Mouse (Mus musculus) thymus, adult 2 months (tissue): ENCODE results near the gene Gm13289. TPM values are rescaled to one million over a fixed set of nuclear protein-coding genes. Genes with fewer than 3 reads are reported as not detected.
"Not testable (repeated sequence)": the region's sequence is repeated elsewhere in the genome, so short reads cannot be mapped to it uniquely, and the experiment has no call there.

Experiments
- DNase-seq: peaks from one replicate; pipeline ENCODE4 v3.0.0; 2021
- H3K27ac ChIP-seq: fragments of 200-500 bp; 2 replicates; pipeline ENCODE4 v1.5.1; 2012; ENCODE audit warnings: low read length, control low read depth; ENCODE audit not compliant: control insufficient read depth, insufficient read depth
- H3K27me3 ChIP-seq: fragments of 200-500 bp; 2 replicates; pipeline ENCODE4 v1.6.1; 2012; ENCODE audit warnings: mild to moderate bottlenecking, low read length, moderate library complexity, mixed read lengths; ENCODE audit not compliant: control insufficient read depth, insufficient read depth
- H3K36me3 ChIP-seq: fragments of 200-500 bp; 2 replicates; pipeline ENCODE4 v1.6.1; 2012; ENCODE audit warnings: mild to moderate bottlenecking, low read length, moderate library complexity; ENCODE audit not compliant: control insufficient read depth, insufficient read depth
- H3K4me1 ChIP-seq: fragments of 200-500 bp; replicated peaks from 2 replicates; pipeline ENCODE4 v1.6.1; 2012; ENCODE audit warnings: low read length; ENCODE audit not compliant: control insufficient read depth, insufficient read depth
- H3K4me3 ChIP-seq: fragments of 200-500 bp; 2 replicates; pipeline ENCODE4 v1.5.1; 2012; ENCODE audit warnings: mild to moderate bottlenecking, low read length, control low read depth, moderate library complexity; ENCODE audit not compliant: control insufficient read depth, insufficient read depth
- CTCF ChIP-seq: fragments of 200-500 bp; IDR thresholded peaks from 2 replicates; pipeline ENCODE4 v1.5.1; 2012; ENCODE audit warnings: mild to moderate bottlenecking, control low read depth, low read length, moderate library complexity, borderline replicate concordance; ENCODE audit not compliant: control insufficient read depth, poor library complexity, insufficient read depth; ENCODE audit errors: extremely low read depth
- POLR2A ChIP-seq: fragments of 200-500 bp; IDR thresholded peaks from 2 replicates; pipeline ENCODE4 v1.6.1; 2012; ENCODE audit warnings: mild to moderate bottlenecking, low read length, control low read depth, moderate library complexity; ENCODE audit not compliant: control insufficient read depth, poor library complexity, insufficient read depth; ENCODE audit errors: extremely low read depth
- WGBS: fragments of 180-500 bp; shearing (Covaris S2); methylation state at CpG from one replicate; pipeline ENCODE4 v1.1.7; 2018; 5-methylcytosine and 5-hydroxymethylcytosine counted together
- polyA plus RNA-seq: library from polyadenylated mRNA; depleted of rRNA; stranded (reverse); fragments of >200 nt; gene quantifications from 2 replicates; pipeline ENCODE4 v1.2.3, GENCODE M21; 2012; rRNA removed

Gene Gm13289
- not detected in 2 replicates for polyA plus RNA-seq

GRCm38 (mm10) chr4:88776622-88777021, at the start of gene Gm13289:
Gene Gm13289, plus strand, starts transcription at chr4:88776922.
- WGBS, result no CpG with 5 or more reads among the region's 29 CpGs
- DNase-seq, H3K36me3 ChIP-seq, H3K4me3 ChIP-seq, H3K27ac ChIP-seq, H3K4me1 ChIP-seq, H3K27me3 ChIP-seq: not testable (repeated sequence)

GRCm38 (mm10) chr4:88727324-88727723, 49.4 kb upstream of the Gm13289 start:
- TF ChIP-seq CTCF (no peak), POLR2A (no peak)
- Histone ChIP-seq H3K36me3 (no peaks in the 10 kb centered on the region), H3K27ac (no peak overlapping the region), H3K4me1 (no peaks in the 10 kb centered on the region), H3K27me3 (no peaks in the 10 kb centered on the region), H3K4me3 (no peak overlapping the region)
- DNase-seq, result peak; percentile 59
- WGBS, result 0% methylated on average over 1 of the region's 1 CpGs

- WGBS, result 5% methylated on average over 2 of the region's 2 CpGs
- H3K4me3 ChIP-seq, result no peak overlapping the region
- peak; percentile 78 for DNase-seq
These were observed 38.2 kb upstream of the Gm13289 start for GRCm38 (mm10) chr4:88738480-88738879.

GRCm38 (mm10) chr4:88739036-88739435, 37.7 kb upstream of the Gm13289 start:
- H3K36me3 ChIP-seq, result no peaks in the 10 kb centered on the region
- H3K27ac ChIP-seq, result no peak overlapping the region
- no peak overlapping the region for H3K4me3 ChIP-seq
- 89% methylated on average over 6 of the region's 6 CpGs for WGBS
- no peak for DNase-seq
- TF ChIP-seq POLR2A (no peak), CTCF (no peak)
- H3K4me1 ChIP-seq, result peaks cover 4% of the 10 kb centered on the region
- H3K27me3 ChIP-seq, result no peaks in the 10 kb centered on the region

More at GRCm38 (mm10) chr4:88738480-88738879, 38.2 kb upstream of the Gm13289 start:
- H3K27ac ChIP-seq, result no peak overlapping the region
- no peaks in the 10 kb centered on the region for H3K27me3 ChIP-seq
- TF ChIP-seq POLR2A (no peak), CTCF (no peak; the same call in 1 of the 2 replicates)
- H3K4me1 ChIP-seq, result peaks cover 4% of the 10 kb centered on the region
- H3K36me3 ChIP-seq, result no peaks in the 10 kb centered on the region

- DNase-seq, result no peak
- no peak overlapping the region for H3K27ac ChIP-seq
- TF ChIP-seq POLR2A, result no peak
- no peak for TF ChIP-seq CTCF
- H3K36me3 ChIP-seq, result no peaks in the 10 kb centered on the region
- peaks cover 4% of the 10 kb centered on the region for H3K4me1 ChIP-seq
- WGBS, result 23% methylated on average over 4 of the region's 4 CpGs
- H3K27me3 ChIP-seq, result no peaks in the 10 kb centered on the region
- H3K4me3 ChIP-seq, result no peak overlapping the region
These were observed 35.3 kb upstream of the Gm13289 start for GRCm38 (mm10) chr4:88741426-88741825.

- Histone ChIP-seq H3K27ac (no peak overlapping the region; the same call in 1 of the 2 replicates), H3K4me3 (no peak overlapping the region), H3K27me3 (no peaks in the 10 kb centered on the region), H3K4me1 (peaks cover 4% of the 10 kb centered on the region), H3K36me3 (no peaks in the 10 kb centered on the region)
- no peak for TF ChIP-seq POLR2A
- TF ChIP-seq CTCF, result no peak
- WGBS, result 8% methylated on average over 7 of the region's 7 CpGs
- no peak for DNase-seq
These were observed 33.9 kb upstream of the Gm13289 start for GRCm38 (mm10) chr4:88742771-88743371.

- Histone ChIP-seq H3K27ac (no peak overlapping the region), H3K27me3 (no peaks in the 10 kb centered on the region), H3K36me3 (no peaks in the 10 kb centered on the region), H3K4me1 (peaks cover 4% of the 10 kb centered on the region), H3K4me3 (no peak overlapping the region)
- TF ChIP-seq CTCF, result no peak
- WGBS, result 86% methylated on average over 3 of the region's 3 CpGs
- DNase-seq, result peak; percentile 22
These were observed 32.5 kb upstream of the Gm13289 start for GRCm38 (mm10) chr4:88744207-88744606.
